Mouse (Mus musculus) kidney, postnatal 10 days (tissue): Measurements from ENCODE around the gene Gcnt1.

ENCODE experiments used
- DNase-seq: peaks from one replicate; pipeline ENCODE4 v3.0.0; 2021; ENCODE audit warnings: mixed read lengths

Gcnt1 gene

GRCm38 (mm10) chr19:17364741-17365140 lies 7.9 kb downstream of the Gcnt1 start:
- peak; percentile 55 for DNase-seq

GRCm38 (mm10) chr19:17361181-17361580 lies 11.5 kb downstream of the Gcnt1 start:
- no peak for DNase-seq

- DNase-seq, result no peak
Observed at GRCm38 (mm10) chr19:17359315-17359890, 13.2 kb downstream of the Gcnt1 start.

GRCm38 (mm10) chr19:17357391-17357790 lies 15.3 kb downstream of the Gcnt1 start:
- DNase-seq, result peak; percentile 40

GRCm38 (mm10) chr19:17356932-17357331 lies 15.7 kb downstream of the Gcnt1 start:
- DNase-seq, result no peak

- peak; percentile 89 for DNase-seq
Observed at GRCm38 (mm10) chr19:17355950-17356867, 16.4 kb downstream of the Gcnt1 start.

GRCm38 (mm10) chr19:17355361-17355760 lies 17.3 kb downstream of the Gcnt1 start:
- DNase-seq, result no peak

- DNase-seq, result no peak
Observed at GRCm38 (mm10) chr19:17354797-17355196, 17.8 kb downstream of the Gcnt1 start.

GRCm38 (mm10) chr19:17354362-17354761 lies 18.3 kb downstream of the Gcnt1 start:
- no peak for DNase-seq

- no peak for DNase-seq
Observed at GRCm38 (mm10) chr19:17353727-17354126, 18.9 kb downstream of the Gcnt1 start.

- DNase-seq, result no peak
Observed at GRCm38 (mm10) chr19:17347852-17348251, 24.8 kb downstream of the Gcnt1 start.

- DNase-seq, result no peak
Observed at GRCm38 (mm10) chr19:17346716-17347474, 25.7 kb downstream of the Gcnt1 start.

GRCm38 (mm10) chr19:17344881-17345280 lies 27.8 kb downstream of the Gcnt1 start:
- DNase-seq, result no peak

- no peak for DNase-seq
Observed at GRCm38 (mm10) chr19:17339563-17339962, 33.1 kb downstream of the Gcnt1 start.

GRCm38 (mm10) chr19:17337057-17337679 lies 35.5 kb downstream of the Gcnt1 start:
- no peak for DNase-seq

- DNase-seq, result no peak
Observed at GRCm38 (mm10) chr19:17336646-17337045, 36.0 kb downstream of the Gcnt1 start.

GRCm38 (mm10) chr19:17334644-17335333 lies 37.9 kb downstream of the Gcnt1 start:
- no peak for DNase-seq

- peak; percentile 53 for DNase-seq
Observed at GRCm38 (mm10) chr19:17333043-17333442, 39.6 kb downstream of the Gcnt1 start.

GRCm38 (mm10) chr19:17328916-17329315 lies 43.7 kb downstream of the Gcnt1 start:
- no peak for DNase-seq

GRCm38 (mm10) chr19:17327881-17328404 lies 44.7 kb downstream of the Gcnt1 start:
- DNase-seq, result no peak

GRCm38 (mm10) chr19:17323689-17324241 lies 48.9 kb downstream of the Gcnt1 start:
- DNase-seq, result no peak
